Mouse (Mus musculus) central nervous system, embryonic 18 days (tissue): ENCODE measurements around the gene AW551984. TPM values are rescaled to one million over a fixed set of nuclear protein-coding genes. Genes with fewer than 3 reads are reported as not detected.

Source experiments
- polyA plus RNA-seq: library from polyadenylated mRNA; depleted of rRNA; stranded (reverse); fragments of >200 nt; gene quantifications from 2 replicates; pipeline ENCODE4 v1.2.3, GENCODE M21; 2012; rRNA removed

The AW551984 gene
- polyA plus RNA-seq: 113 and 134 TPM in 2 replicates

DNA sequence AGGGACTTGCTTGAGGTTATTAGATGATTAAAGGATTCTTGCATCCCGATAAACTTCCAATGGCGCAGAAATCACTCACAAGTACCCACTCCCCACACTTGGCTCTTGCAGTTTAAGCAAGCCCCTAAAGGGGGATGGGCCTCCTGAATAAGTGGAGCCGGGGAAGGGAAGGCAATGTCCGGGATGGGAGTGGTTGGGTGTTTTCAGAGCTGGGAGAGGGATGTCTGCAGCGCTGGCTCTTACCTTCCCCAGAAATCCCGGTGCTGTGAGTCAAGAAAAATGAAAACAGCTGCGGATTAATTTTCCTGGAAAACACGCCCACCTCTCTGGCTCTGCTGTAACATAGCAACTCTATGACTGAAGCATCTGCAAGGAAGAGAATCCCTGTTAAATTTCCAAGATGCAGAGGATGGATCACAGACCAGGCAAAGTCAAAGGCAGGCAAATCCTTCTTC, at the start of gene AW551984:
AW551984 (minus strand) TSS at position 405 of the 455 bp plus-strand sequence.

DNA sequence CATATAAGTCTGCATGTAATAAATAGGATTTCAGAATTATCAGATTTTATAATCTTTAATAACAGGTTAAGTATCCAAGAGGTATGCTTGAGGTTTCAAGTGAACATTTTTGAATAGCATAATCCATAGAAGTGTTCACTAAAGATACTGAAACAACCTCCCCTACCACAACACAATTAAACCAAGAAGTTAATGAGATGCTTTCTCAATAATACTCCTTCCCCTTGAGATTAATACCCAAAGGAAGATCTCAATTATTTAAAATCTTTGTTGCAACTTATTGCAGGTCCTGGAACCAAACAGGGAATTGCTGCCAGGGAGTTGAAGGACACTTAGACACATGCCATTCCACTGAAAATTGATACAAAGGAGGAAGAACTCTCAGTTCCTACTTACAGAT, 40.6 kb upstream of the AW551984 start, which contains the start of gene Olfr961:
Olfr961 (plus strand) TSS at position 301 of the 400 bp plus-strand sequence.

DNA sequence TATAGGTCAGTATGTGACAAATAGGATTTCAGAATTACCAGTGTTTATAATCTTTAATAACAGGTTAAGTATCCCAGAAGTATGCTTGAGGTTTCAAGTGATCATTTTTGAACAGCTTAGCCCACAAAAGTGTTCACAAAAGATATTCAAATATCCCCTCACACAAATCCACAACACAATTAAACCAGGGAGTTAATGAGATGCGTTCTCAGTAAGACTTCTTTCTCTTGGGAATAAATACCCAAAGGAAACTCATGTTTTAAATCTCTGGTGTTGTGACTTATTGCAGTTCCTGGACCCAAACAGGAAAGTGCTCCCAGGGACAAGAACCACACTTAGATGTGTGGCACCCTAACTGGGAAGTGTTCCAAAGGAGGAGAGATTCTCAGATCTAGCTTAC, 16.9 kb upstream of the AW551984 start, which contains the start of gene Olfr960:
Olfr960 (plus strand) TSS at position 301 of the 400 bp plus-strand sequence.

DNA sequence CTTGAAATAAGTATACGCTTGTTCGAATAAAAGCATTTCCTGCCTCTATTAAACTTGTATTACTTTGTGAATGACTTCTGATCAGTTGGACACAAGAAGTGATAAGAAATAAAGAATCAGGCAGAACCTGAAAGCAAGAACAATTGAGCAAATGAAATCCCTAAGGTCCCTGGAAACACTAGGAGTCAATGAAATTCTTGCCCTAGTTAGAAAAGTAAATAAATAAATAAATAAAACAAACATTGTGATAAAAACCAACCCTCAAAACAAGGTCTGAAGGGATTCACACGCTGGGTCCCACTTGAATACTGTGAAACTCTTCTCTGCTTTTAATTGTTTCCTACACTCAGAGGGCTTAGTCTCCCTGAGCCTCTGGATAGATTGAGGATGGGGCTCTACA, 6.2 kb upstream of the AW551984 start, which contains the start of gene Olfr148:
Olfr148 (plus strand) TSS at position 301 of the 400 bp plus-strand sequence.

DNA sequence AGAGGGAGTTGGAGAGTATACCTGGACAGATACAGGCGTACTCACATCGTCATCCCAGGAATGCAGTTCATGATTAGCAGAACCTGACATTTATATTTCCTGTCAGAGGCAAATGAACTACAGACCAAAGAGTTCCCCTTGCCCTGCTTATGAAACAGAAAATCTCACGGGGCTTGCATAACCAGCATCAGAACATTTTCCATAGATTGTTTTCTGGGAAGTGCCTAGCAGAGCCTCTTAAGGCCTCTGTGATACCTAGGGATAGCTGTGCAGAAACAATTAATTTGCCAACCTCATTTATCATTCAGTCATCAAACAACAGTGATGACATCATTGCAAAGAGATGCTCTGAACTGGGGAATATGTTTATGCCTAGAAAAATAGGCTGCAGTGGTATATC, 28.7 kb downstream of the AW551984 start, which contains the start of gene Olfr959:
Olfr959 (minus strand) TSS at position 101 of the 400 bp plus-strand sequence.

DNA sequence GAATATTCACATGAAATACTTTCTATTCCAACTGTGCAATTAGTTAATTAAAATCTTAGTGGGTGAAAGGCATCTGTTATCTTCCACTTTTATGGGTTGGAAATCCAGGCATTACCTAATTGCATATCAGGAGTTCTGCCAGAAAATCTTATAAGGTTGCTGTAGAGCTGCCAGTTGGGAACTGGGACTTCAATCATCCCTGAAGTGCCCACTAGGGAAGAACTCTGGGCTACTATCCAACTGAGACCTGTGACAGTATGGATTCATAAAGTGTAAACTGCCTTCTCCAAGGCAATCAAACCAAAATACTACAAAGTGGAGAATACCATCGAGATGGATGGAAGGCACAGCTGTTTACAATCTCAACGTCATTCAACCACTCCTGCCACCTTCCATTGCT, 50.3 kb downstream of the AW551984 start, which contains the start of gene Olfr958:
Olfr958 (minus strand) TSS at position 109 of the 400 bp plus-strand sequence.

Other genes starting within 250 kb of the AW551984 start
- gene Olfr951, start 217.0 kb downstream of the AW551984 start, polyA plus RNA-seq: not detected in 2 replicates
- not detected in 2 replicates for gene Olfr952, start 177.3 kb downstream of the AW551984 start, polyA plus RNA-seq
- gene Olfr954, start 147.7 kb downstream of the AW551984 start, polyA plus RNA-seq: not detected in 2 replicates
- not detected in 2 replicates for gene Olfr955, start 132.5 kb downstream of the AW551984 start, polyA plus RNA-seq
- gene Olfr44, start 110.4 kb downstream of the AW551984 start, polyA plus RNA-seq: not detected in 2 replicates
- not detected in 2 replicates for gene Olfr957, start 88.6 kb downstream of the AW551984 start, polyA plus RNA-seq
- not detected in 2 replicates for gene Olfr958, start 50.3 kb downstream of the AW551984 start, polyA plus RNA-seq
- 0.05 and 0.07 TPM in 2 replicates for gene Olfr959, start 28.8 kb downstream of the AW551984 start, polyA plus RNA-seq
- gene Olfr148, start 6.3 kb upstream of the AW551984 start, polyA plus RNA-seq: not detected in 2 replicates
- gene Olfr960, start 17.0 kb upstream of the AW551984 start, polyA plus RNA-seq: not detected in 2 replicates
- not detected in 2 replicates for gene Olfr961, start 40.7 kb upstream of the AW551984 start, polyA plus RNA-seq
- not detected in 2 replicates for gene Olfr963, start 62.8 kb upstream of the AW551984 start, polyA plus RNA-seq
- not detected in 2 replicates for gene Olfr149, start 102.7 kb upstream of the AW551984 start, polyA plus RNA-seq
- gene Olfr965, start 107.0 kb upstream of the AW551984 start, polyA plus RNA-seq: not detected in 2 replicates
- not detected in 2 replicates for gene Olfr150, start 126.6 kb upstream of the AW551984 start, polyA plus RNA-seq
- not detected in 2 replicates for gene Olfr967, start 141.8 kb upstream of the AW551984 start, polyA plus RNA-seq
- not detected in 2 replicates for gene Olfr968, start 178.8 kb upstream of the AW551984 start, polyA plus RNA-seq
- not detected in 2 replicates for gene Olfr969, start 186.5 kb upstream of the AW551984 start, polyA plus RNA-seq
- gene Olfr970, start 204.5 kb upstream of the AW551984 start, polyA plus RNA-seq: not detected in 2 replicates
- gene Olfr971, start 232.5 kb upstream of the AW551984 start, polyA plus RNA-seq: not detected in 2 replicates